Mouse (Mus musculus): ENCODE results near the gene Wbp1l.

GRCm38 (mm10) chr19:46635766-46636165, 36.9 kb downstream of the Wbp1l start:
- TF ChIP-seq POLR2A (IDR thresholded peaks at IDR 0.05; ENCODE audit: insufficient read depth, low read depth, low read length) = no peak
- TF ChIP-seq CTCF (IDR thresholded peaks at IDR 0.05; ENCODE audit: insufficient read depth, low read depth, low read length) = no peak
